Mouse (Mus musculus) hindbrain, embryonic 13.5 days (tissue): ENCODE measurements around the gene Bahcc1. TPM values are rescaled to one million over a fixed set of nuclear protein-coding genes. Genes with fewer than 3 reads are reported as not detected.
A peak's percentile ranks its signal among the peaks of the same experiment; 100 is the strongest.

Experiments
- ATAC-seq: fragments of 200-750 bp; cut with Nextera tagmentation; 2 replicates; pipeline ENCODE4 v1.8.0; 2017; ENCODE audit warnings: moderate TSS enrichment; ENCODE audit not compliant: low FRiP score
- H3K27ac ChIP-seq: fragments of 300-500 bp; sonication (generic); 2 replicates; pipeline ENCODE4 v1.5.1; 2015; ENCODE audit warnings: inconsistent platforms, mild to moderate bottlenecking, moderate library complexity
- H3K27me3 ChIP-seq: fragments of 300-500 bp; sonication (generic); 2 replicates; pipeline ENCODE4 v1.6.1; 2015; ENCODE audit warnings: mild to moderate bottlenecking, inconsistent platforms
- H3K36me3 ChIP-seq: fragments of 300-500 bp; sonication (generic); 2 replicates; pipeline ENCODE4 v1.6.1; 2015; ENCODE audit warnings: mild to moderate bottlenecking, inconsistent platforms
- H3K4me1 ChIP-seq: fragments of 300-500 bp; sonication (generic); replicated peaks from 2 replicates; pipeline ENCODE4 v1.6.1; 2015; ENCODE audit warnings: inconsistent platforms
- H3K4me2 ChIP-seq: fragments of 300-500 bp; sonication (generic); 2 replicates; pipeline ENCODE4 v1.6.1; 2015; ENCODE audit warnings: inconsistent platforms, mild to moderate bottlenecking, moderate library complexity
- H3K4me3 ChIP-seq: fragments of 300-500 bp; sonication (generic); 2 replicates; pipeline ENCODE4 v1.5.1; 2015; ENCODE audit warnings: mild to moderate bottlenecking, inconsistent platforms
- H3K9ac ChIP-seq: fragments of 300-500 bp; sonication (generic); 2 replicates; pipeline ENCODE4 v1.6.1; 2015; ENCODE audit warnings: mild to moderate bottlenecking, inconsistent platforms
- H3K9me3 ChIP-seq: fragments of 300-500 bp; sonication (generic); 2 replicates; pipeline ENCODE4 v1.6.1; 2016; ENCODE audit warnings: inconsistent platforms
- WGBS: fragments of 180-500 bp; shearing (Covaris S2); methylation state at CpG from one replicate; pipeline ENCODE4 v1.1.7; 2015; 5-methylcytosine and 5-hydroxymethylcytosine counted together
- polyA plus RNA-seq: library from polyadenylated mRNA; unstranded; fragments of >200 nt; fragmentation: Nextera tagmentation; extraction: Ambion mirVana; gene quantifications from 2 replicates; pipeline ENCODE4 v1.2.1, GENCODE M21; 2015

Gene Bahcc1
- polyA plus RNA-seq, 1 experiment from 2014 or later: 13.6 TPM

- no peak for ATAC-seq
- Histone ChIP-seq H3K9me3 (no peaks in the 10 kb centered on the region), H3K27ac (peak overlapping the region; percentile 99), H3K4me2 (peak overlapping the region; percentile 98), H3K27me3 (no peaks in the 10 kb centered on the region), H3K4me3 (peak overlapping the region; percentile 89), H3K4me1 (peaks cover 48% of the 10 kb centered on the region), H3K36me3 (no peaks in the 10 kb centered on the region), H3K9ac (peak overlapping the region; percentile 99)
- under 1% methylated on average over 41 of the region's 41 CpGs for WGBS
Measured at GRCm38 (mm10) chr11:120188481-120189441, 44.0 kb upstream of the Bahcc1 start.

DNA sequence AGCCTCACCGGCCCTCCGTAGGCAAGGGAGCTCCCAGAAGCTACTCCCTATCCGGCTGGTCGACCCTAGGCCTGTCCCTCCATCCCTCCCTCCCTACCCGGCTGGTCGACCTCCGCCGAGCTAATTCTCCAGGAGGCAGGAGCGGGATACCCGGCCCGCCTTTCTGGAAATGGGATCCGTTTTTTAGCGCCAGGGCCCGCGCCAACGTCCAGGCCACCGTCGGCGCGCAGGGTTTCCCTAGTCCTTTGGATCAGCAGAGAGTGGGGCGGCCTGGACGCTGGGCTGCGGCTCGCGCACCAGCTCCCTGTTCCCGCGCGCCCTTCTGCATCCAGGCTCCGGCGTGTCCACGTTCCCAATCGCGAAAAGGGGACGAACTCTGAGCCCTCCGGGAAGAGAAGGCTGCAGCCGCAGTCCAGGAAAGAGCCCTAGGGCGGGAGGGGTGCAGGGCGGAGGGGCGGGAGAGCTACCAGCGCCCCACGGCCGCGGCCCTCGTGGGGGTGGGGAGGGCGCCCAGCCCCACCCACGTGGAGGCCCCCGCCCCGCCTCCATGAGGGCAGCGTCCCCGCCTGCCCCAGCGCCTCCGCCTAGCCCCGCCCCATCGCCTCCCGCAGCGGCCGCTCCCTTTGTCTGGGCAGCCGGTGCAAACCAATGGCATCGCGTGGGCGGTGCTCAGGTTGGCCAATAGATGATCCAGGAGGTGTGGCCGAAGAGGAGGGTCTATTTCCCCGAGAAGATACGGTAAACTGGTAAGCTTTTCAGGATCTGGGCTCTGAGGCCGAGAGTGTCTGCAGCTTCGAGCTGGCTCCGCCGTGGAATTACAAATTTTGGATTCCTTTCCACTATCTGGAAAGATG is 43.1 kb upstream of the Bahcc1 start:
- H3K4me1 ChIP-seq: peaks cover 39% of the 10 kb centered on the region
- peak overlapping the region; percentile 99 for H3K9ac ChIP-seq
- H3K4me2 ChIP-seq: peak overlapping the region; percentile 98
- under 1% methylated on average over 62 of the region's 68 CpGs for WGBS
- peak overlapping the region; percentile 99 for H3K27ac ChIP-seq
- no peaks in the 10 kb centered on the region for H3K36me3 ChIP-seq
- H3K4me3 ChIP-seq: peak overlapping the region; percentile 89
- no peaks in the 10 kb centered on the region for H3K27me3 ChIP-seq
- peak; percentile 94 for ATAC-seq
- H3K9me3 ChIP-seq: no peaks in the 10 kb centered on the region

GRCm38 (mm10) chr11:120190526-120191412 is 42.0 kb upstream of the Bahcc1 start:
- H3K9ac ChIP-seq: peak overlapping the region; percentile 72
- WGBS: 34% methylated on average over 14 of the region's 14 CpGs
- H3K4me3 ChIP-seq: peak overlapping the region; percentile 89
- H3K27me3 ChIP-seq: no peaks in the 10 kb centered on the region
- no peaks in the 10 kb centered on the region for H3K36me3 ChIP-seq
- H3K4me2 ChIP-seq: peak overlapping the region; percentile 98
- H3K27ac ChIP-seq: peak overlapping the region; percentile 99
- H3K9me3 ChIP-seq: no peaks in the 10 kb centered on the region
- ATAC-seq: peak; percentile 15; the same call in 1 of the 2 replicates
- H3K4me1 ChIP-seq: peaks cover 28% of the 10 kb centered on the region

GRCm38 (mm10) chr11:120198831-120199230 is 33.9 kb upstream of the Bahcc1 start:
- Histone ChIP-seq H3K4me2 (no peak overlapping the region), H3K4me3 (no peak overlapping the region), H3K36me3 (no peaks in the 10 kb centered on the region), H3K9ac (no peak overlapping the region), H3K9me3 (no peaks in the 10 kb centered on the region), H3K27me3 (no peaks in the 10 kb centered on the region), H3K27ac (no peak overlapping the region), H3K4me1 (no peaks in the 10 kb centered on the region)
- no peak for ATAC-seq
- 30% methylated on average over 13 of the region's 13 CpGs for WGBS

DNA sequence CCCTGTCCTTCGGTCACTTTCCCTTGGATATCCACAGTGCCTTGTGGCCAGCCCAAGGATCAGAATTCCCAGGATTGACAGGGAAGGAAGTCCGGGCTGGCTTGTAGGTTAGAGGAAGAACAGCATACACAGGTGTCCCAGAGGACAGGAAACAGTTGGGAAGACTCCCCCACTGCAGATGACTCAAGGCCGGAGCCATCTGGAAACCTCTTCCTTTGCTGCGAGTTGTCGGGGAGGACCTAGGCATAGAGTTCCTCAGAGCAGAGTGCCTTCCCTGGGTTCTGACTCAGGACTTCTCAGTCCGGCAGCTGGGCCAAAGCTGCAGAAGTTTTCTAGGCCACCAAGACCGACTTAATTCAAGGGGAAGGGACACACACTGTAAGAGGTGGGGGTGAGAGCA is 33.0 kb upstream of the Bahcc1 start:
- no peaks in the 10 kb centered on the region for H3K36me3 ChIP-seq
- H3K4me2 ChIP-seq: no peak overlapping the region
- H3K27me3 ChIP-seq: no peaks in the 10 kb centered on the region
- no peaks in the 10 kb centered on the region for H3K4me1 ChIP-seq
- ATAC-seq: no peak
- H3K4me3 ChIP-seq: no peak overlapping the region
- H3K9me3 ChIP-seq: no peaks in the 10 kb centered on the region
- no peak overlapping the region for H3K27ac ChIP-seq
- 69% methylated on average over 7 of the region's 7 CpGs for WGBS
- H3K9ac ChIP-seq: no peak overlapping the region

- Histone ChIP-seq H3K4me2 (no peak overlapping the region), H3K27me3 (no peaks in the 10 kb centered on the region), H3K9ac (no peak overlapping the region), H3K27ac (no peak overlapping the region), H3K36me3 (no peaks in the 10 kb centered on the region), H3K4me1 (no peaks in the 10 kb centered on the region), H3K9me3 (no peaks in the 10 kb centered on the region), H3K4me3 (no peak overlapping the region)
- no peak for ATAC-seq
- WGBS: 72% methylated on average over 6 of the region's 6 CpGs
Measured at GRCm38 (mm10) chr11:120200621-120201020, 32.1 kb upstream of the Bahcc1 start.

DNA sequence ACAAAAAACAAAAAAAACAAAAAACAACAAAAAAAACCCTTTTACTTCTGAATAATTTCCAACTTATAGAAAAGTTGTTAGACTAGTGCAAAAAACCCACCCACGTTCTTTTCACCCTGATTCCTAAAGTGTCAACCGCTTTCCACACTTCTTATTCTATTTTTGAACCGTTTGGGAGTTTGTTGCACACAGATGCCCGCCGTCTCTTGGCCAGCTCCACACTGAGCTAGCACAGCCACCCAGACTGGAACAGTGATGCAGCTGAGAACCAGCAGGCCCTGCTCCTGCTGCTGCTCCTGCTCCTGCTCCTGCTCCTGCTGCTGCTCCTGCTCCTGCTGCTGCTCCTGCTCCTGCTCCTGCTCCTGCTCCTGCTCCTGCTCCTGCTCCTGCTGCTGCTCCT is 28.5 kb upstream of the Bahcc1 start:
- peaks cover 5% of the 10 kb centered on the region for H3K4me1 ChIP-seq
- no peaks in the 10 kb centered on the region for H3K27me3 ChIP-seq
- no peaks in the 10 kb centered on the region for H3K9me3 ChIP-seq
- no peak overlapping the region for H3K4me3 ChIP-seq
- no peaks in the 10 kb centered on the region for H3K36me3 ChIP-seq
- no peak overlapping the region for H3K9ac ChIP-seq
- 95% methylated on average over 5 of the region's 5 CpGs for WGBS
- H3K4me2 ChIP-seq: no peak overlapping the region
- no peak for ATAC-seq
- no peak overlapping the region for H3K27ac ChIP-seq

DNA sequence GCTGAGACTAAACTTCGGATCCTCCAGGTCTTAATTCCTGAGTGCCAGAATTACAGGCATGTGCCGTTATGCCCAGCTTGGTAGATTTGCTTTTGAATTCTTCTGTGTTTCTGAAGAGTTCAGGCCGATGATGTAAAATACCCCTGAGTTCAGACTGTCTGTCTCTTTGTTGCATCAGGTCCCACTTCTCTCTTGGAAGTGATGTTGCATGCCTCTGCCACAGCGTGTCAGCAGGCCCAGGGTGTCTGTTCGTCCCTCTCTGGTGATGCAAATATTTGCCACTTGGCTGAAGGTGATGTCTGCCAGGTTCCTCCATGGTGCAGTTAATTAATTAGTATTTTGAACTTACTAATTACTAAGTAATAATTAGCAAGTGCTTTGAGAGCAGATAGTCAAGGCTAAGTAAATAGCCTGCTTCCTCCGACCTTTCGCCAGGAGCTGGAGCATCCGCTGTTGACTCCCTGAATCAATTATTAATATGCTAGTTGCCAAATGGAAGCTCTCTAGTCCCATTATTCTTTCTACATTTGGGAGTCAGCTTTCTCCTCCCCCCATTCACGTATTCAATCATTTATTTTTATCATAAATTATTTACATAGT is 26.6 kb upstream of the Bahcc1 start:
- H3K9ac ChIP-seq: no peak overlapping the region
- no peaks in the 10 kb centered on the region for H3K27me3 ChIP-seq
- ATAC-seq: no peak
- H3K4me2 ChIP-seq: no peak overlapping the region
- H3K36me3 ChIP-seq: no peaks in the 10 kb centered on the region
- H3K27ac ChIP-seq: peak overlapping the region; percentile 10; the same call in 1 of the 2 replicates
- no peak overlapping the region for H3K4me3 ChIP-seq
- 71% methylated on average over 9 of the region's 9 CpGs for WGBS
- peaks cover 5% of the 10 kb centered on the region for H3K4me1 ChIP-seq
- H3K9me3 ChIP-seq: no peaks in the 10 kb centered on the region

GRCm38 (mm10) chr11:120206669-120207090 is 26.1 kb upstream of the Bahcc1 start:
- no peak for ATAC-seq
- Histone ChIP-seq H3K36me3 (no peaks in the 10 kb centered on the region), H3K9me3 (no peaks in the 10 kb centered on the region), H3K27ac (peak overlapping the region; percentile 60), H3K4me1 (peaks cover 5% of the 10 kb centered on the region), H3K27me3 (no peaks in the 10 kb centered on the region), H3K4me3 (no peak overlapping the region), H3K4me2 (no peak overlapping the region), H3K9ac (no peak overlapping the region)
- WGBS: 56% methylated on average over 5 of the region's 5 CpGs

DNA sequence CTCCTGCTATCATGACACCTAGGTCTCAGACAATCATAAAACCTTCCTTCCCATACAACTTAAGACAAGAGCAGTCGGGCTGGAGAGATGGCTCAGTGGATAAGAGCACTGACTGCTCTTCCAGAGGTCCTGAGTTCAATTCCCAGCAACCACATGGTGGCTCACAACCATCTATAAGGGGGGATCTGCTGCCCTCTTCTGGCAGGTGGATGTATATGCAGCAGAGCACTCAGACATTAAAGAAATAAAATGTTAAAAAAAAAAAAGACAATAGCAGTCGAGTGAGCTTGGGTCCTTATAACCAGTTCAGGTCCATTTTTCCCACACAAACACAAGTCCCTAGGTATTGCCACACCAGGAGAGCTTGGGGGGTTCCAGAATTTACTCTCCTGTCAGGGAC is 23.9 kb upstream of the Bahcc1 start:
- H3K4me2 ChIP-seq: no peak overlapping the region
- H3K27me3 ChIP-seq: no peaks in the 10 kb centered on the region
- H3K9ac ChIP-seq: no peak overlapping the region
- H3K27ac ChIP-seq: no peak overlapping the region
- no peak overlapping the region for H3K4me3 ChIP-seq
- no peaks in the 10 kb centered on the region; the same call in 1 of the 2 replicates for H3K36me3 ChIP-seq
- peaks cover 4% of the 10 kb centered on the region; the same call in 1 of the 2 replicates for H3K9me3 ChIP-seq
- no peak for ATAC-seq
- WGBS: 70% methylated on average over 2 of the region's 2 CpGs
- peaks cover 5% of the 10 kb centered on the region for H3K4me1 ChIP-seq

GRCm38 (mm10) chr11:120209462-120209861 is 23.3 kb upstream of the Bahcc1 start:
- Histone ChIP-seq H3K4me2 (no peak overlapping the region), H3K4me1 (peaks cover 5% of the 10 kb centered on the region), H3K9me3 (peaks cover 6% of the 10 kb centered on the region; the same call in 1 of the 2 replicates), H3K27me3 (no peaks in the 10 kb centered on the region), H3K4me3 (no peak overlapping the region), H3K27ac (no peak overlapping the region), H3K9ac (no peak overlapping the region), H3K36me3 (no peaks in the 10 kb centered on the region; the same call in 1 of the 2 replicates)
- 73% methylated on average over 8 of the region's 8 CpGs for WGBS
- ATAC-seq: no peak
